Mouse (Mus musculus): ENCODE data around the gene Adgrb3.
"Not testable (repeated sequence)": the region's sequence is repeated elsewhere in the genome, so short reads cannot be mapped to it uniquely, and the experiment has no call there.

The Adgrb3 gene

DNA sequence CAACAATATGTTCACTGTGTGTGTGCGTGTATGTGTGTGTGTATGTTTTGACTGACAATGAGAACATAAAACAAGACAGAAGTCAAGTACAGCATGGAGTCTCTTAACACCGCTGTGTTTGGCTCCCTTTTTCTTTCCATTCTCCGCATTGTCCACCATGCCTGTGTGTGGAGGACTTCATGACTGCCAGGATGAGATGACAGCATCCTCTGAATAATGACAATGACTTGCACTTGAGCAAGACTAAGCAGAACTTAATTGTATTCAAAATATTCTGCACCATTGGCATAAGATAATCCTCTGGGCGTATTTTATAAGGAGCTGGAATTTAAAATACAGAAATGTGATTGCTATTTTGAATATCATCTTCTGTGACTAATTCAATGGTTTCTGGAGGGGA lies 326.0 kb downstream of the Adgrb3 start:
- DNase-seq, result no peak

DNA sequence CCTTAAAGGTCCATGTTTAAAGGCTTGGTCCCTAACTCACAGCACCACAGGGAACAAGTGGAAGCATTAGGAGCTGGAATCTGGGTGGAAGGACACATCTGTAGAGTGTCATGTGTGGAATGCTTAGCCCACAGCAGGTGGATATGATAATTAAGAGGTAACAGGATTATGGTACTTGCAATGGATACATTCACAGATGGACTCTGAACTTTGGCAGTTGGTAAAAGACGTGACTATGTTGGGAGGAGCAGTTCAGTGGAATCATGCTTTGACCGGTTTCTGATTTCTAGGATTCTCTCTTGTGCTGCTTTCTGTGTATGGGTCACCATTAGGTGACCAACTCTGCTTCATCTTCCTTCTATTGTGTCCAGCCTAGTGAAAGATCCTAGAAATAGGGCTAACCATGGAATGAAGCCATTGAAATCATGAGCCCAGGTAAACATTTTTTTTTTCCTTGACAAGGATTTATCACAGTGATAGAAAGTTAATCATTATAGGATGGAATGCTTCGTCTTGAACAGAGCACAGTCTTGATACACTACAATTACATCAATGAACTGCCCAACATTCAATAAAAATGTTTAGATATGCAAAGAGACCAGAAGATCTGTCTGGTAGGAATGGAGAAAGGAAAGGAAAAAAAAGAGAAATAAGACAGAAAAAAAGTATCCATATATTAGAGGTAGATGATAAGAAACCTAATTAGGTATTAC lies 334.1 kb downstream of the Adgrb3 start:
- DNase-seq, result no peak

- no peak for DNase-seq
Observed at GRCm38 (mm10) chr1:25491503-25491902, 338.0 kb downstream of the Adgrb3 start.

- no peak for DNase-seq
Observed at GRCm38 (mm10) chr1:25490174-25490573, 339.3 kb downstream of the Adgrb3 start.

DNA sequence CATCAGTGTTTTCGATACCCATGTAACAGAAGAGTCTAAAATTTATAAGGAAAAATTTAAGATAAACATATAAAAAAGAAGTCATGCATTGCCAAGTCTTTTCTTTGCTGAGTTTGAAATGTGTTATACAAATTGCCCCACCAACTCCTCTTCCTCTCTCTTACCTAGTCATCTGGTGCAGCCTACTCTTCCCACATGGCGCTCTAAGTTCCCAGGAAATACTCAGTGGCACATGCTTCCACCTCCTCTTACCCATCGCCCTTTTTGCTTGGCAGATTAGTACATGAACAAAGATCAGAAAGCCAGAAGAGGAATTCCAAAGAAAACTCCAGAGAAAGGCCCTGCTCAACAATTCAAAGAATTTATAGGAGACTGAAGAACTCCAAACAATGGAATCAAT lies 353.8 kb downstream of the Adgrb3 start:
- no peak for DNase-seq

GRCm38 (mm10) chr1:25474469-25474868 lies 355.0 kb downstream of the Adgrb3 start:
- no peak for DNase-seq

GRCm38 (mm10) chr1:25471612-25472011 lies 357.9 kb downstream of the Adgrb3 start:
- not testable (repeated sequence) for DNase-seq

DNA sequence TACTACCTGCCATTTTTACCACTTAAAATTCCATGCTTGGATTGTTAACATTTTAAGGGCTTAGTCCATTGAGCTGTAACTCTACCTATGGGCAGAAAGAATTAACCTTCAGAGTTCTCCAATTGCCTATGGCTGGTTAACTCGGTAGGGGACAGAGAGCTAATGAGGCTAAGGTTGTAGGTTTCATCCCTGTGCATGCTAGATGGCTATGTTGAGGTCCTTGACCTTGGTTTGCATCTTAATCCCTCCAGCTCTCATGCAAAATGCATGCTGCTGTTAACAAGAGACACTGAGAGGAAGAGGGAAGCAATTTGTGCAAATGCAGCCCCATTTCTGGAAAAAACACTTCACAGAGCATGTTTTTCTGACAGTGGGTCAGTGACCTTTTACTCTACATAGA lies 366.9 kb downstream of the Adgrb3 start:
- no peak for DNase-seq

- DNase-seq, result no peak
Observed at GRCm38 (mm10) chr1:25435506-25435905, 394.0 kb downstream of the Adgrb3 start.

GRCm38 (mm10) chr1:25430219-25430862 lies 399.2 kb downstream of the Adgrb3 start:
- DNase-seq, result no peak

DNA sequence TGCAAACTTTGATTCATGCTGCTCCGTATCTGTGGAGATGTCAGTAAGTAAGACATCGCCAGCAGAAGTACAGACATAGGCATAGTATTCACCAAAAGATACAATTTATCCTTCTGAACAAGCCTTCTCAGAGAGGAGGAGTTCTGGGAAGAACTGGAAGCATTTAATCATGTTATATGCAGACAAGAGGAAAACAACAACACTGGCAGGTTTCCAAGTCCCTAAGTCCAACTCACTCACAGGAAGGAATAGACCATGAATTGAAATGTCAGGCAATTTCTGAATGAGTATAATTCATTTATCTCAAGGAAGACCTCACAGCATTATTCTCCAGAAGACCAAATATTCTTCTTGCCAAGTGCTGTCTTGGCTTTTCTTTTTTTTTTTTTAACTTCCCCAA lies 408.8 kb downstream of the Adgrb3 start:
- no peak for DNase-seq

DNA sequence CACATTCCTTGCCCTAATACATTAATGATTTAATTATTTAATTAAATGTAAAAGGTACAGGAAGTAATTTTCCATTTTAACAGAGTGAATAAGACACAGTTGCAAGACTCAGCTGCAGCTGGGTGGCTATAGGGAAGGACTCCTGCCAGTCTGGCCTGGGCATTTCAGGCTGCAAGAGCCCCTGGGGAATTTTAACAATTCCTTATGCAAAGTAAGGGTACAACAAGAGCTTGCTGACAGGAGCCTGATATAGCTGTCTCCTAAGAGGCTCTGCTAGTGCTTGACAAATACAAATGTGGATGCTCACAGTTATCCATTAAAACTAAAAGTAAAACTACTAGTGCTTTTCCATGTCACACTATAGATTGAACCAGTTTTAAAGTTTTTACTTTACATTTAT lies 410.1 kb downstream of the Adgrb3 start:
- DNase-seq, result no peak

DNA sequence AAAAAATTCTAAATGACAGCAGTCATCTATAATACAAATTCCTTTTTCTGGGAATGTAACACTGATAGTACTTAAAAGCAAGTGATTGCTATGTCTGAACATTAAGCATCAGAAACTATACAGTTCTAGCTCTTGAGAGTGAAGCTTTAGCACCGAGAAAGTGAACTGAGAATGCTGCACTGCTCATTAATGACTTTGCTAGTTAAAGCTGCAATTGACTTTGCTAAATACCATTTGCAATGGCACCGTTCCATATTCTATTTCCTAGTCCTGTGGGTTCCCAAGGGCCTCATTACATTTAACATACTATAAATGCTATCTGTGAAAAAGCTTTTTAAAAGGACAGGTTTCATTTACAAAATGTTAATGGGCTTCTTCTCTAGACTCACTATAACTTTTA lies 414.4 kb downstream of the Adgrb3 start:
- DNase-seq, result no peak

DNA sequence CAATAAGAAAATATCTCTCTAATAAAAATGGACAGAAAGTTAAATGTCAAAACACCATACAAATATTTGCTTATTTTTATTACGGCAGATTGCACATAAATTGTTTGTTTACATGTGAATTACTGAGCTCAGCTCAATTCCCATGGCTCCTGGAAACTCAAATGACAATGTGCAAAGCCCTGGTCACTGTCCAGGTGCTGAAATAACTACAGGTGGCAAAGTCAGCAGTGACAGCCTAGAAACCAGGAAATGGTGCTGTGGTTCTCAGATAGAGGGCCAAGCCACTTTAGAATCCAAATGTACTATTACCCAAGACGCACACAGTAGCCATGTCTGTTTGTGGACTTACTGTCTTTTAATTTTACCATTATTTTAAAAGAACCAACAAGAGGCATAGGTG lies 465.3 kb downstream of the Adgrb3 start:
- no peak for DNase-seq

GRCm38 (mm10) chr1:25358554-25358953 lies 471.0 kb downstream of the Adgrb3 start:
- no peak for DNase-seq

GRCm38 (mm10) chr1:25355486-25355885 lies 474.0 kb downstream of the Adgrb3 start:
- DNase-seq, result no peak

- no peak for DNase-seq
Observed at GRCm38 (mm10) chr1:25344876-25345275, 484.6 kb downstream of the Adgrb3 start.

GRCm38 (mm10) chr1:25325406-25325805 lies 504.1 kb downstream of the Adgrb3 start:
- DNase-seq, result no peak

GRCm38 (mm10) chr1:25317142-25317541 lies 512.4 kb downstream of the Adgrb3 start:
- DNase-seq, result no peak

DNA sequence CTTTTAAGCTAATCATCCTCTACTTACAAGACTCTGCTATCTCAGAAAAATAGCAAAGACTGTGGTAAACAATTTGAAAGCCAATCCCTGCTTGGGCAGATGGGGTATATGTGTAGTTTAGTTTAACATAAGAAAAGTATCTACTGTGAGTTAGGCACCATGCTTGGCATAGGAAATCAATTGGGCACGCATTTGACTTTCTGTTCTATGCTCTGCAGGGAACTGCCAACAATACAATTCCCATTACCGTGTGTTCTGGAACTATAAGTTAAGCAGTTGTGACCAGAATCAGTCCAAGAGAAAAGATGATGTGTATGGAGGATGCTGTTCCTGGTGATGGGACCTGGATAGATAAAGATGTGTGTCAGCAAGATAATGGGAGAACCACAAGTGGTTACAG lies 517.2 kb downstream of the Adgrb3 start:
- DNase-seq, result no peak

- DNase-seq, result no peak
Observed at GRCm38 (mm10) chr1:25310066-25310465, 519.4 kb downstream of the Adgrb3 start.

- DNase-seq, result no peak
Observed at GRCm38 (mm10) chr1:25281471-25281870, 548.0 kb downstream of the Adgrb3 start.

DNA sequence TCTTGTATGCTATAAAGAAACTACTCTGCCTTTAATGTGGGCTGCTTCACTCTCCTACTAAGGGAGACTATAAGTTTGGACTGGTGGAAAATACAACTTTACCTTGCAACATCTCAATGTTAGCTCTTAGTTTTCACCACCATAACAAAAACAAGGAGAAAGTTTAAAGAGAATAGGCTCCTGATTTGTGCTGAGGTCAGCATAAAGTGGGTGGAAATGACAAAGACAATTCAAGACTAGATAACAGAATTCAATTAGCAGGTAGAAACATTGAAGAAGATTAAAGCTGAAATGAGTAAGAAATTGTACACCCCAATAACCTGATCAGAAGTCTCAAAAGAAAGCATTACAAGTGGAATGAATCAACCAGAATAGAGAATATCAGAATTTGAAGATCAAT lies 578.9 kb downstream of the Adgrb3 start:
- DNase-seq, result no peak

GRCm38 (mm10) chr1:25242436-25242835 lies 587.1 kb downstream of the Adgrb3 start:
- no peak for DNase-seq

- DNase-seq, result no peak
Observed at GRCm38 (mm10) chr1:25229245-25229750, 600.2 kb downstream of the Adgrb3 start.

All from kidney, adult 11 months (tissue).